Mouse (Mus musculus) cerebellum, adult (tissue): ENCODE measurements around the gene Slc22a15.
"Not testable (repeated sequence)": the region's sequence is repeated elsewhere in the genome, so short reads cannot be mapped to it uniquely, and the experiment has no call there.

ENCODE experiments used
- ATAC-seq: cut with Nextera tagmentation; 2 replicates; pipeline ENCODE4 v1.9.2; 2017; ENCODE audit warnings: mild to moderate bottlenecking, moderate library complexity, mixed read lengths; ENCODE audit not compliant: insufficient number of reproducible peaks, low FRiP score, low TSS enrichment

The Slc22a15 gene

GRCm38 (mm10) chr3:101824338-101824737, 99.9 kb downstream of the Slc22a15 start:
- no peak for ATAC-seq

GRCm38 (mm10) chr3:101822052-101822451, 102.2 kb downstream of the Slc22a15 start:
- no peak for ATAC-seq

GRCm38 (mm10) chr3:101820708-101821107, 103.5 kb downstream of the Slc22a15 start:
- ATAC-seq: not testable (repeated sequence)

GRCm38 (mm10) chr3:101816006-101816405, 108.2 kb downstream of the Slc22a15 start:
- no peak for ATAC-seq

GRCm38 (mm10) chr3:101814790-101815189, 109.5 kb downstream of the Slc22a15 start:
- no peak for ATAC-seq

- peak; percentile 60; the same call in 1 of the 2 replicates for ATAC-seq
Observed at GRCm38 (mm10) chr3:101812341-101812962, 111.8 kb downstream of the Slc22a15 start.

- no peak for ATAC-seq
Observed at GRCm38 (mm10) chr3:101811931-101812330, 112.3 kb downstream of the Slc22a15 start.

GRCm38 (mm10) chr3:101807646-101808045, 116.6 kb downstream of the Slc22a15 start:
- peak; percentile 83 for ATAC-seq

- 0 out of 2 replicates have a peak, but pooled peaks have one; percentile 15 for ATAC-seq
Observed at GRCm38 (mm10) chr3:101806941-101807340, 117.3 kb downstream of the Slc22a15 start.

- ATAC-seq: peak; percentile 71
Observed at GRCm38 (mm10) chr3:101806149-101806548, 118.1 kb downstream of the Slc22a15 start.
